Comparison of ENCODE assay signal across 9 mouse cellular contexts in genomic region chr2:127481841-127482532, GRCm38 (mm10). TPM values are rescaled to one million over a fixed set of nuclear protein-coding genes. Genes with fewer than 3 reads are reported as not detected.
DNase-seq lines count a peak whose midpoint lies in the region; ATAC-seq and TF ChIP-seq lines count a peak whose summit lies in the region.
"Had no signal": no experiment of that assay in that cellular context is flagged by ENCODE, and none has a peak within 500 bp of the region (broad histone marks: within the 10 kb centered on the region; RNA-seq: fewer than 3 reads in every experiment).

No protein-coding gene starts in this region.

- H3K27me3 ChIP-seq in heart, postnatal 0 days (ENCODE audit: control insufficient read depth, insufficient read depth, low read length), result peaks cover 68% of the 10 kb centered on the region
- peaks cover 85% of the 10 kb centered on the region for H3K27me3 ChIP-seq in liver, embryonic 15.5 days
- peaks cover 51% of the 10 kb centered on the region for H3K27me3 ChIP-seq in stomach, embryonic 16.5 days (ENCODE audit: control insufficient read depth, insufficient read depth, low read length)

- peak overlapping the region; percentile 65 for H3K4me2 ChIP-seq in heart, postnatal 0 days (ENCODE audit: low read depth, low read length)
- peak overlapping the region; percentile 61 for H3K4me2 ChIP-seq in liver, embryonic 15.5 days
- peak overlapping the region; percentile 89 for H3K4me2 ChIP-seq in stomach, embryonic 16.5 days (ENCODE audit: low read depth, low read length)

- TF ChIP-seq CTCF in heart, postnatal 0 days (IDR thresholded peaks at IDR 0.05; ENCODE audit: low read depth), result no peak

- intact Hi-C loops in gastrocnemius, postnatal 14 days (cut with DNase I; ENCODE audit: low total_unique reads), result no loop called here

- H3K4me3 ChIP-seq in brown adipose tissue, adult 24 weeks (ENCODE audit: insufficient read depth, low read depth, low read length), result peak overlapping the region; percentile 56
- peak overlapping the region; percentile 45 for H3K4me3 ChIP-seq in heart, postnatal 0 days (ENCODE audit: low read depth, low read length)
- H3K4me3 ChIP-seq in liver, embryonic 15.5 days (replicated peaks), result peak overlapping the region; percentile 45
- peak overlapping the region; percentile 60 for H3K4me3 ChIP-seq in stomach, embryonic 16.5 days (replicated peaks; ENCODE audit: low read length)

- DNase-seq in gastrocnemius, postnatal 10 days, result peak; percentile 21
- DNase-seq in gastrocnemius, postnatal 14 days, result no peak
- no peak for DNase-seq in heart, postnatal 0 days (ENCODE audit: low spot score)
- DNase-seq in natural killer cell, adult 2 months (ENCODE audit: low spot score in 2 of 2), result no peak
- no peak for DNase-seq in spleen, adult 18-20 months

- TF ChIP-seq EP300 in heart, postnatal 0 days (IDR thresholded peaks at IDR 0.05; ENCODE audit: low read depth), result no peak

- no peak overlapping the region for H3K27ac ChIP-seq in brown adipose tissue, adult 24 weeks (replicated peaks; ENCODE audit: low read depth, low read length)
- no peak overlapping the region for H3K27ac ChIP-seq in heart, postnatal 0 days (ENCODE audit: low read depth)
- H3K27ac ChIP-seq in liver, embryonic 15.5 days (replicated peaks), result no peak overlapping the region
- peak overlapping the region; percentile 38 for H3K27ac ChIP-seq in stomach, embryonic 16.5 days (ENCODE audit: low read length)

- WGBS in heart, postnatal 0 days, result under 1% methylated on average over 56 of the region's 59 CpGs
- WGBS in liver, embryonic 15.5 days (ENCODE audit: insufficient replicate concordance), result under 1% methylated on average over 59 of the region's 59 CpGs
- WGBS in stomach, embryonic 16.5 days, result under 1% methylated on average over 59 of the region's 59 CpGs

- H3K9me3 ChIP-seq in heart, postnatal 0 days (replicated peaks; ENCODE audit: control insufficient read depth, low read length), result no peaks in the 10 kb centered on the region
- H3K9me3 ChIP-seq in liver, embryonic 15.5 days (replicated peaks), result no peaks in the 10 kb centered on the region
- no peaks in the 10 kb centered on the region for H3K9me3 ChIP-seq in stomach, embryonic 16.5 days (replicated peaks; ENCODE audit: control insufficient read depth, low read length)

- peak; percentile 13; the same call in 1 of the 2 replicates for ATAC-seq in heart, postnatal 0 days (ENCODE audit: insufficient read depth, low read depth)
- no peak for ATAC-seq in liver, embryonic 15.5 days (ENCODE audit: insufficient read depth)
- no peak for ATAC-seq in stomach, embryonic 16.5 days (ENCODE audit: insufficient read depth, low FRiP score)

- no peaks in the 10 kb centered on the region for H3K36me3 ChIP-seq in heart, postnatal 0 days (replicated peaks; ENCODE audit: control insufficient read depth, insufficient read depth, low read length)
- no peaks in the 10 kb centered on the region for H3K36me3 ChIP-seq in liver, embryonic 15.5 days (replicated peaks)
- no peaks in the 10 kb centered on the region for H3K36me3 ChIP-seq in stomach, embryonic 16.5 days (ENCODE audit: control insufficient read depth, insufficient read depth, low read length)

- no peaks in the 10 kb centered on the region for H3K4me1 ChIP-seq in brown adipose tissue, adult 24 weeks (ENCODE audit: control insufficient read depth, insufficient read depth, insufficient read length, low read length)
- peaks cover 11% of the 10 kb centered on the region for H3K4me1 ChIP-seq in heart, postnatal 0 days (ENCODE audit: control insufficient read depth, insufficient read depth)
- H3K4me1 ChIP-seq in liver, embryonic 15.5 days (replicated peaks), result peaks cover 21% of the 10 kb centered on the region; the same call in 1 of the 2 replicates
- peaks cover 24% of the 10 kb centered on the region for H3K4me1 ChIP-seq in stomach, embryonic 16.5 days (ENCODE audit: control insufficient read depth, insufficient read depth, low read length)

- no peak overlapping the region for H3K9ac ChIP-seq in heart, postnatal 0 days (replicated peaks; ENCODE audit: low read depth, low read length)
- no peak overlapping the region for H3K9ac ChIP-seq in liver, embryonic 15.5 days
- peak overlapping the region; percentile 67 for H3K9ac ChIP-seq in stomach, embryonic 16.5 days (ENCODE audit: low read length)

RNA-seq across cellular contexts. Expression of gene Fahd2a, which starts 37.6 kb away (rescaled TPM):
- 10 to 100 TPM; 10.1 to 12.4 TPM for total RNA-seq in gastrocnemius, postnatal 10 days (2021)
- 10 to 100 TPM; 14.5 to 17.5 TPM for total RNA-seq in gastrocnemius, postnatal 14 days (2021)
- polyA plus RNA-seq in brown adipose tissue, adult 24 weeks (2012; ENCODE audit: insufficient read depth, insufficient read length, missing spikeins), result 103 and 106 TPM in 2 replicates
- 30.3 and 58.0 TPM in 2 replicates for total RNA-seq in heart, postnatal 0 days (2014; rRNA removed; ENCODE audit: low replicate concordance)
- 37.9 and 43.3 TPM in 2 replicates for polyA plus RNA-seq in heart, postnatal 0 days (2015; fragmentation: Nextera tagmentation; extraction: Ambion mirVana)
- polyA plus RNA-seq in liver, embryonic 15.5 days (2015; fragmentation: Nextera tagmentation; extraction: Ambion mirVana), result 14.0 and 15.4 TPM in 2 replicates
- polyA plus RNA-seq in stomach, embryonic 16.5 days (2015; fragmentation: Nextera tagmentation; extraction: Ambion mirVana), result 25.6 and 27.8 TPM in 2 replicates

RNA-seq across cellular contexts. Expression of gene Kcnip3, which starts 39.9 kb away (rescaled TPM):
- under 1 TPM; 0.49 to 0.59 TPM for total RNA-seq in gastrocnemius, postnatal 10 days (2021)
- under 1 TPM; 0.53 to 0.86 TPM for total RNA-seq in gastrocnemius, postnatal 14 days (2021)
- polyA plus RNA-seq in brown adipose tissue, adult 24 weeks (2012; ENCODE audit: insufficient read depth, insufficient read length, missing spikeins), result 0.63 TPM in 1 of 2 replicates, not detected in the other
- total RNA-seq in heart, postnatal 0 days (2014; rRNA removed; ENCODE audit: low replicate concordance), result 3.5 and 7.9 TPM in 2 replicates
- 0.20 and 0.40 TPM in 2 replicates for polyA plus RNA-seq in heart, postnatal 0 days (2015; fragmentation: Nextera tagmentation; extraction: Ambion mirVana)
- polyA plus RNA-seq in liver, embryonic 15.5 days (2015; fragmentation: Nextera tagmentation; extraction: Ambion mirVana), result 0.28 and 0.41 TPM in 2 replicates
- 3.1 and 3.6 TPM in 2 replicates for polyA plus RNA-seq in stomach, embryonic 16.5 days (2015; fragmentation: Nextera tagmentation; extraction: Ambion mirVana)

RNA-seq across cellular contexts. Expression of gene Gpat2, which starts 57.0 kb away (rescaled TPM):
- total RNA-seq in gastrocnemius, postnatal 10 days (2021), result under 1 TPM; 0.09 TPM
- not detected for total RNA-seq in gastrocnemius, postnatal 14 days (2021)
- polyA plus RNA-seq in brown adipose tissue, adult 24 weeks (2012; ENCODE audit: insufficient read depth, insufficient read length, missing spikeins), result not detected in 2 replicates
- total RNA-seq in heart, postnatal 0 days (2014; rRNA removed; ENCODE audit: low replicate concordance), result 0.04 and 0.08 TPM in 2 replicates
- polyA plus RNA-seq in heart, postnatal 0 days (2015; fragmentation: Nextera tagmentation; extraction: Ambion mirVana), result 0.04 and 0.20 TPM in 2 replicates
- polyA plus RNA-seq in liver, embryonic 15.5 days (2015; fragmentation: Nextera tagmentation; extraction: Ambion mirVana), result 0.35 and 0.63 TPM in 2 replicates
- 0.28 and 0.36 TPM in 2 replicates for polyA plus RNA-seq in stomach, embryonic 16.5 days (2015; fragmentation: Nextera tagmentation; extraction: Ambion mirVana)
- total RNA-seq: gastrocnemius, postnatal 36 days had no signal

RNA-seq across cellular contexts. Expression of gene Prom2, which starts 59.3 kb away (rescaled TPM):
- not detected for total RNA-seq in gastrocnemius, postnatal 10 days (2021)
- total RNA-seq in gastrocnemius, postnatal 14 days (2021), result not detected
- polyA plus RNA-seq in brown adipose tissue, adult 24 weeks (2012; ENCODE audit: insufficient read depth, insufficient read length, missing spikeins), result not detected in 2 replicates
- total RNA-seq in heart, postnatal 0 days (2014; rRNA removed; ENCODE audit: low replicate concordance), result 0.04 and 6.0 TPM in 2 replicates
- 0.03 and 0.08 TPM in 2 replicates for polyA plus RNA-seq in heart, postnatal 0 days (2015; fragmentation: Nextera tagmentation; extraction: Ambion mirVana)
- polyA plus RNA-seq in liver, embryonic 15.5 days (2015; fragmentation: Nextera tagmentation; extraction: Ambion mirVana), result not detected in 2 replicates
- polyA plus RNA-seq in stomach, embryonic 16.5 days (2015; fragmentation: Nextera tagmentation; extraction: Ambion mirVana), result 21.1 and 30.0 TPM in 2 replicates
- total RNA-seq: gastrocnemius, postnatal 36 days had no signal
